Mouse (Mus musculus) cerebellum, adult 2 months (tissue): ENCODE measurements around the gene Loxl3. TPM values are rescaled to one million over a fixed set of nuclear protein-coding genes. Genes with fewer than 3 reads are reported as not detected.

Source experiments
- DNase-seq, 2 experiments: peaks; one replicate each; pipeline ENCODE4 v3.0.0; 2021
- H3K27ac ChIP-seq: fragments of 200-500 bp; 2 replicates; pipeline ENCODE4 v1.5.1; 2012; ENCODE audit warnings: low read length, control low read depth, inconsistent platforms; ENCODE audit not compliant: insufficient read depth
- H3K27me3 ChIP-seq: fragments of 200-500 bp; 2 replicates; pipeline ENCODE4 v1.6.1; 2012; ENCODE audit warnings: inconsistent platforms, mild to moderate bottlenecking, low read length, moderate library complexity; ENCODE audit not compliant: control insufficient read depth, insufficient read depth
- H3K4me1 ChIP-seq: fragments of 200-500 bp; 2 replicates; pipeline ENCODE4 v1.6.1; 2011; ENCODE audit warnings: low read length; ENCODE audit not compliant: control insufficient read depth, insufficient read depth
- H3K4me3 ChIP-seq: fragments of 200-500 bp; replicated peaks from 2 replicates; pipeline ENCODE3; 2011; ENCODE audit warnings: mild to moderate bottlenecking, low read depth, low read length, control low read depth; ENCODE audit not compliant: insufficient read depth
- CTCF ChIP-seq: fragments of 200-500 bp; IDR thresholded peaks from 2 replicates; pipeline ENCODE4 v1.5.1; 2011; ENCODE audit warnings: low read depth, mild to moderate bottlenecking, control low read depth, low read length, moderate library complexity, borderline replicate concordance; ENCODE audit not compliant: insufficient read depth
- POLR2A ChIP-seq: fragments of 200-500 bp; IDR thresholded peaks from 2 replicates; pipeline ENCODE4 v1.6.1; 2011; ENCODE audit warnings: low read length, control low read depth, borderline replicate concordance; ENCODE audit not compliant: insufficient read depth
- WGBS: fragments of 180-500 bp; shearing (Covaris S2); methylation state at CpG from one replicate; pipeline ENCODE4 v1.1.7; 2018; 5-methylcytosine and 5-hydroxymethylcytosine counted together
- polyA plus RNA-seq: library from polyadenylated mRNA; depleted of rRNA; stranded (reverse); fragments of >200 nt; gene quantifications from 2 replicates; pipeline ENCODE4 v1.2.3, GENCODE M21; 2012

Loxl3 gene
- polyA plus RNA-seq, 1 experiment: 3.8 TPM

GRCm38 (mm10) chr6:83010010-83010409 is 24.0 kb upstream of the Loxl3 start:
- DNase-seq: no peak
- 64% methylated on average over 7 of the region's 7 CpGs for WGBS

GRCm38 (mm10) chr6:83011255-83011654 is 22.7 kb upstream of the Loxl3 start:
- no peak for DNase-seq
- H3K27ac ChIP-seq: no peak overlapping the region
- no peak for TF ChIP-seq POLR2A
- no peak for TF ChIP-seq CTCF
- H3K4me1 ChIP-seq: no peaks in the 10 kb centered on the region
- H3K27me3 ChIP-seq: no peaks in the 10 kb centered on the region
- no peak overlapping the region for H3K4me3 ChIP-seq
- WGBS: 80% methylated on average over 7 of the region's 7 CpGs

More at GRCm38 (mm10) chr6:83010010-83010409, 24.0 kb upstream of the Loxl3 start:
- H3K27ac ChIP-seq: no peak overlapping the region
- H3K27me3 ChIP-seq: no peaks in the 10 kb centered on the region
- H3K4me1 ChIP-seq: no peaks in the 10 kb centered on the region
- TF ChIP-seq CTCF (no peak), POLR2A (no peak)
- H3K4me3 ChIP-seq: no peak overlapping the region

- no peak overlapping the region for H3K4me3 ChIP-seq
- H3K4me1 ChIP-seq: no peaks in the 10 kb centered on the region
- H3K27ac ChIP-seq: no peak overlapping the region
- WGBS: 78% methylated on average over 6 of the region's 6 CpGs
- no peaks in the 10 kb centered on the region for H3K27me3 ChIP-seq
- no peak for DNase-seq
- no peak for TF ChIP-seq CTCF
- no peak for TF ChIP-seq POLR2A
Observed at GRCm38 (mm10) chr6:83011756-83012155, 22.2 kb upstream of the Loxl3 start.

GRCm38 (mm10) chr6:83013444-83013843 is 20.5 kb upstream of the Loxl3 start:
- TF ChIP-seq CTCF (no peak), POLR2A (no peak)
- Histone ChIP-seq H3K4me1 (no peaks in the 10 kb centered on the region), H3K4me3 (no peak overlapping the region), H3K27ac (no peak overlapping the region), H3K27me3 (no peaks in the 10 kb centered on the region)
- DNase-seq: no peak
- WGBS: 77% methylated on average over 5 of the region's 5 CpGs

GRCm38 (mm10) chr6:83014482-83015466 is 19.2 kb upstream of the Loxl3 start:
- no peak for DNase-seq
- Histone ChIP-seq H3K27me3 (no peaks in the 10 kb centered on the region), H3K27ac (no peak overlapping the region), H3K4me1 (no peaks in the 10 kb centered on the region), H3K4me3 (no peak overlapping the region)
- TF ChIP-seq POLR2A (no peak), CTCF (no peak)
- 70% methylated on average over 12 of the region's 12 CpGs for WGBS

- no peak for DNase-seq
- TF ChIP-seq CTCF (no peak), POLR2A (no peak)
- Histone ChIP-seq H3K27ac (no peak overlapping the region), H3K4me3 (no peak overlapping the region), H3K4me1 (no peaks in the 10 kb centered on the region), H3K27me3 (no peaks in the 10 kb centered on the region)
- WGBS: 89% methylated on average over 2 of the region's 2 CpGs
Observed at GRCm38 (mm10) chr6:83015749-83016148, 18.2 kb upstream of the Loxl3 start.

GRCm38 (mm10) chr6:83017190-83017589 is 16.8 kb upstream of the Loxl3 start:
- TF ChIP-seq POLR2A (no peak), CTCF (no peak)
- DNase-seq: no peak
- H3K4me3 ChIP-seq: no peak overlapping the region
- no peaks in the 10 kb centered on the region for H3K4me1 ChIP-seq
- H3K27me3 ChIP-seq: no peaks in the 10 kb centered on the region
- no peak overlapping the region for H3K27ac ChIP-seq
- 64% methylated on average over 3 of the region's 3 CpGs for WGBS

- Histone ChIP-seq H3K27me3 (no peaks in the 10 kb centered on the region), H3K27ac (no peak overlapping the region), H3K4me1 (no peaks in the 10 kb centered on the region), H3K4me3 (no peak overlapping the region)
- no peak for DNase-seq
- WGBS: 68% methylated on average over 3 of the region's 3 CpGs
- TF ChIP-seq CTCF (no peak), POLR2A (no peak)
Observed at GRCm38 (mm10) chr6:83019044-83019443, 14.9 kb upstream of the Loxl3 start.
